Mouse (Mus musculus): Measurements from ENCODE around the gene Plin3. TPM values are rescaled to one million over a fixed set of nuclear protein-coding genes. Genes with fewer than 3 reads are reported as not detected.

Gene Plin3
- total and polyA plus RNA-seq, 2 experiments from 2014 or later = 9.6 to 12.4 TPM

- Histone ChIP-seq H3K4me2 (ENCODE audit: low read depth, low read length, poor library complexity, severe bottlenecking) (peak overlapping the region; percentile 38), H3K9ac (replicated peaks; ENCODE audit: low read length, poor library complexity, severe bottlenecking) (0 out of 2 replicates have a peak overlapping the region, but pooled peaks have one; percentile 44), H3K36me3 (ENCODE audit: insufficient read depth, low read length) (no peaks in the 10 kb centered on the region), H3K27ac (ENCODE audit: low read depth, low read length) (peak overlapping the region; percentile 55), H3K4me1 (ENCODE audit: insufficient read depth, low read length) (no peaks in the 10 kb centered on the region), H3K4me3 (ENCODE audit: low read depth, low read length) (peak overlapping the region; percentile 20; the same call in 1 of the 2 replicates), H3K9me3 (ENCODE audit: low read length) (no peaks in the 10 kb centered on the region), H3K27me3 (ENCODE audit: insufficient read depth, low read length) (0 out of 2 replicates have a peak, but pooled peaks cover 4% of the 10 kb centered on the region)
- 9% methylated on average over 23 of the region's 23 CpGs for WGBS
- no peak for ATAC-seq (ENCODE audit: low FRiP score)
- DNase-seq (ENCODE audit: low spot score) = no peak
- no peak for TF ChIP-seq CTCF (IDR thresholded peaks at IDR 0.05)
Observed at GRCm38 (mm10) chr17:56289371-56290331, 3.0 kb downstream of the Plin3 start.

GRCm38 (mm10) chr17:56288866-56289265 is 3.8 kb downstream of the Plin3 start:
- no peaks in the 10 kb centered on the region for H3K4me1 ChIP-seq (ENCODE audit: insufficient read depth, low read length)
- no peak for ATAC-seq (ENCODE audit: low FRiP score)
- no peak overlapping the region for H3K4me2 ChIP-seq (ENCODE audit: low read depth, low read length, poor library complexity, severe bottlenecking)
- H3K4me3 ChIP-seq (ENCODE audit: low read depth, low read length) = no peak overlapping the region
- H3K27me3 ChIP-seq (ENCODE audit: insufficient read depth, low read length) = 0 out of 2 replicates have a peak, but pooled peaks cover 4% of the 10 kb centered on the region
- no peak overlapping the region; the same call in 1 of the 2 replicates for H3K27ac ChIP-seq (ENCODE audit: low read depth, low read length)
- 47% methylated on average over 3 of the region's 3 CpGs for WGBS
- no peaks in the 10 kb centered on the region for H3K36me3 ChIP-seq (ENCODE audit: insufficient read depth, low read length)
- no peak for DNase-seq (ENCODE audit: low spot score)
- no peaks in the 10 kb centered on the region for H3K9me3 ChIP-seq (ENCODE audit: low read length)
- no peak for TF ChIP-seq CTCF (IDR thresholded peaks at IDR 0.05)
- no peak overlapping the region for H3K9ac ChIP-seq (replicated peaks; ENCODE audit: low read length, poor library complexity, severe bottlenecking)

GRCm38 (mm10) chr17:56287830-56288229 is 4.8 kb downstream of the Plin3 start:
- no peak for ATAC-seq (ENCODE audit: low FRiP score)
- H3K27me3 ChIP-seq (ENCODE audit: insufficient read depth, low read length) = no peaks in the 10 kb centered on the region
- 59% methylated on average over 3 of the region's 3 CpGs for WGBS

GRCm38 (mm10) chr17:56285995-56286394 is 6.7 kb downstream of the Plin3 start:
- no peaks in the 10 kb centered on the region for H3K36me3 ChIP-seq (ENCODE audit: insufficient read depth, low read length)
- H3K4me1 ChIP-seq (ENCODE audit: insufficient read depth, low read length) = no peaks in the 10 kb centered on the region
- 96% methylated on average over 11 of the region's 11 CpGs for WGBS
- no peak overlapping the region for H3K4me3 ChIP-seq (ENCODE audit: low read depth, low read length)
- no peak overlapping the region for H3K4me2 ChIP-seq (ENCODE audit: low read depth, low read length, poor library complexity, severe bottlenecking)
- H3K27me3 ChIP-seq (ENCODE audit: insufficient read depth, low read length) = no peaks in the 10 kb centered on the region
- ATAC-seq (ENCODE audit: low FRiP score) (no peak), DNase-seq (ENCODE audit: low spot score) (no peak)
- H3K27ac ChIP-seq (ENCODE audit: low read depth, low read length) = no peak overlapping the region
- H3K9me3 ChIP-seq (ENCODE audit: low read length) = no peaks in the 10 kb centered on the region
- no peak overlapping the region for H3K9ac ChIP-seq (replicated peaks; ENCODE audit: low read length, poor library complexity, severe bottlenecking)
- no peak for TF ChIP-seq CTCF (IDR thresholded peaks at IDR 0.05)

More at GRCm38 (mm10) chr17:56287830-56288229, 4.8 kb downstream of the Plin3 start:
- DNase-seq (ENCODE audit: low spot score) = no peak
- Histone ChIP-seq H3K9me3 (ENCODE audit: low read length) (no peaks in the 10 kb centered on the region), H3K4me3 (ENCODE audit: low read depth, low read length) (no peak overlapping the region), H3K4me1 (ENCODE audit: insufficient read depth, low read length) (no peaks in the 10 kb centered on the region), H3K4me2 (ENCODE audit: low read depth, low read length, poor library complexity, severe bottlenecking) (no peak overlapping the region), H3K27ac (ENCODE audit: low read depth, low read length) (no peak overlapping the region), H3K36me3 (ENCODE audit: insufficient read depth, low read length) (no peaks in the 10 kb centered on the region), H3K9ac (replicated peaks; ENCODE audit: low read length, poor library complexity, severe bottlenecking) (no peak overlapping the region)
- no peak for TF ChIP-seq CTCF (IDR thresholded peaks at IDR 0.05)

- no peaks in the 10 kb centered on the region for H3K36me3 ChIP-seq (ENCODE audit: insufficient read depth, low read length)
- no peaks in the 10 kb centered on the region for H3K9me3 ChIP-seq (ENCODE audit: low read length)
- no peak overlapping the region for H3K27ac ChIP-seq (ENCODE audit: low read depth, low read length)
- no peak for ATAC-seq (ENCODE audit: low FRiP score)
- 91% methylated on average over 8 of the region's 8 CpGs for WGBS
- H3K4me2 ChIP-seq (ENCODE audit: low read depth, low read length, poor library complexity, severe bottlenecking) = no peak overlapping the region
- H3K27me3 ChIP-seq (ENCODE audit: insufficient read depth, low read length) = no peaks in the 10 kb centered on the region
- H3K9ac ChIP-seq (replicated peaks; ENCODE audit: low read length, poor library complexity, severe bottlenecking) = no peak overlapping the region
- no peaks in the 10 kb centered on the region for H3K4me1 ChIP-seq (ENCODE audit: insufficient read depth, low read length)
- H3K4me3 ChIP-seq (ENCODE audit: low read depth, low read length) = no peak overlapping the region
- DNase-seq (ENCODE audit: low spot score) = no peak
- no peak for TF ChIP-seq CTCF (IDR thresholded peaks at IDR 0.05)
Observed at GRCm38 (mm10) chr17:56283316-56283715, 9.4 kb downstream of the Plin3 start.

GRCm38 (mm10) chr17:56282802-56283201 is 9.9 kb downstream of the Plin3 start:
- Histone ChIP-seq H3K36me3 (ENCODE audit: insufficient read depth, low read length) (no peaks in the 10 kb centered on the region), H3K4me2 (ENCODE audit: low read depth, low read length, poor library complexity, severe bottlenecking) (no peak overlapping the region), H3K4me3 (ENCODE audit: low read depth, low read length) (no peak overlapping the region), H3K27me3 (ENCODE audit: insufficient read depth, low read length) (no peaks in the 10 kb centered on the region), H3K9me3 (ENCODE audit: low read length) (no peaks in the 10 kb centered on the region), H3K4me1 (ENCODE audit: insufficient read depth, low read length) (no peaks in the 10 kb centered on the region), H3K9ac (replicated peaks; ENCODE audit: low read length, poor library complexity, severe bottlenecking) (no peak overlapping the region), H3K27ac (ENCODE audit: low read depth, low read length) (no peak overlapping the region)
- DNase-seq (ENCODE audit: low spot score) (peak; percentile 58), ATAC-seq (ENCODE audit: low FRiP score) (no peak)
- WGBS = 71% methylated on average over 4 of the region's 4 CpGs
- TF ChIP-seq CTCF (IDR thresholded peaks at IDR 0.05) = no peak
